Mouse (Mus musculus) bone marrow macrophage, adult 2 months (primary cell): ENCODE data around the gene Cdkl5.

ENCODE experiments used
- CTCF ChIP-seq: IDR thresholded peaks from 2 replicates; pipeline ENCODE4 v1.5.1; 2012; ENCODE audit warnings: low read depth, mild to moderate bottlenecking, low read length, moderate library complexity
- POLR2A ChIP-seq: IDR thresholded peaks from 2 replicates; pipeline ENCODE4 v1.6.1; 2012; ENCODE audit warnings: mild to moderate bottlenecking, low read depth, low read length, borderline replicate concordance

DNA sequence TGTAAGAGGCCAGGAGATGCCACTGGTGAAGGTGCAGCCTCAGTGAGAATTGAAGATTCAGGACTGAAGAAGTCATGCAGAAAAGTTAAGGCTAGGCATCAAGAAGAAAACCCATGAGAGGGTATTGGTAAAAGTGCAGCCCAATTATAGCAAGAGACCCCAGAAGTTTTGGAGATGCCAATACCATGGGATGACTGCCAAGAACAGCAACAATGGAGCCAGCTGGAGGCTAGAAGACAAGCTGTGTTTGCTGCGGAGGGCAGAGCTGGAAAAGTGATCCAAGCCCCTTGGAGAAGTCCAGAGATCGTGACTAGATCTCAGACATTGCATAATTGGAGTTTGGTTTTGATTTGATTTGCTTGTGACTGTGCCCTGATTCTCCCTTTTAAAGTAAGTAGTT lies 108.2 kb downstream of the Cdkl5 start:
- no peak for TF ChIP-seq POLR2A
- no peak for TF ChIP-seq CTCF
